Mouse (Mus musculus): Measurements from ENCODE around the gene Reep6. TPM values are rescaled to one million over a fixed set of nuclear protein-coding genes. Genes with fewer than 3 reads are reported as not detected.
A peak's percentile ranks its signal among the peaks of the same experiment; 100 is the strongest.

Reep6 gene
- total and polyA plus RNA-seq, 2 experiments from 2014 or later = 3.7 to 5.2 TPM

- 44% methylated on average over 10 of the region's 10 CpGs for WGBS
- Histone ChIP-seq H3K36me3 (ENCODE audit: insufficient read depth, low read length) (peaks cover 19% of the 10 kb centered on the region), H3K27me3 (ENCODE audit: insufficient read depth, low read length) (no peaks in the 10 kb centered on the region), H3K27ac (peak overlapping the region; percentile 99), H3K4me1 (ENCODE audit: insufficient read depth, low read length) (peaks cover 40% of the 10 kb centered on the region), H3K9me3 (ENCODE audit: low read length) (no peaks in the 10 kb centered on the region), H3K4me3 (ENCODE audit: low read length) (peak overlapping the region; percentile 58), H3K9ac (replicated peaks; ENCODE audit: low read length) (peak overlapping the region; percentile 90), H3K4me2 (ENCODE audit: low read depth, low read length) (peak overlapping the region; percentile 74)
- TF ChIP-seq CTCF (IDR thresholded peaks at IDR 0.05; ENCODE audit: low read depth) = peak; percentile 20; the same call in 1 of the 2 replicates
- ATAC-seq = no peak
- DNase-seq (ENCODE audit: low spot score) = no peak
Measured at GRCm38 (mm10) chr10:80301256-80302081, 28.3 kb upstream of the Reep6 start.

- ATAC-seq = no peak
- Histone ChIP-seq H3K4me3 (ENCODE audit: low read length) (peak overlapping the region; percentile 58), H3K27me3 (ENCODE audit: insufficient read depth, low read length) (no peaks in the 10 kb centered on the region), H3K4me1 (ENCODE audit: insufficient read depth, low read length) (peaks cover 34% of the 10 kb centered on the region), H3K9ac (replicated peaks; ENCODE audit: low read length) (peak overlapping the region; percentile 90), H3K4me2 (ENCODE audit: low read depth, low read length) (peak overlapping the region; percentile 74), H3K27ac (peak overlapping the region; percentile 99), H3K9me3 (ENCODE audit: low read length) (no peaks in the 10 kb centered on the region), H3K36me3 (ENCODE audit: insufficient read depth, low read length) (peaks cover 25% of the 10 kb centered on the region)
- WGBS = 32% methylated on average over 5 of the region's 5 CpGs
- no peak for TF ChIP-seq CTCF (IDR thresholded peaks at IDR 0.05; ENCODE audit: low read depth)
- no peak for DNase-seq (ENCODE audit: low spot score)
Measured at GRCm38 (mm10) chr10:80302082-80302355, 27.7 kb upstream of the Reep6 start.

- peak; percentile 64 for ATAC-seq
- H3K27ac ChIP-seq = peak overlapping the region; percentile 99
- peaks cover 29% of the 10 kb centered on the region for H3K36me3 ChIP-seq (ENCODE audit: insufficient read depth, low read length)
- H3K4me3 ChIP-seq (ENCODE audit: low read length) = peak overlapping the region; percentile 58
- no peaks in the 10 kb centered on the region for H3K27me3 ChIP-seq (ENCODE audit: insufficient read depth, low read length)
- H3K4me1 ChIP-seq (ENCODE audit: insufficient read depth, low read length) = peaks cover 30% of the 10 kb centered on the region
- peak; percentile 7; the same call in 1 of the 2 replicates for TF ChIP-seq CTCF (IDR thresholded peaks at IDR 0.05; ENCODE audit: low read depth)
- peak overlapping the region; percentile 74 for H3K4me2 ChIP-seq (ENCODE audit: low read depth, low read length)
- 5% methylated on average over 9 of the region's 9 CpGs for WGBS
- H3K9me3 ChIP-seq (ENCODE audit: low read length) = no peaks in the 10 kb centered on the region
- peak overlapping the region; percentile 90; the same call in 1 of the 2 replicates for H3K9ac ChIP-seq (replicated peaks; ENCODE audit: low read length)
- DNase-seq (ENCODE audit: low spot score) = peak; percentile 91
Measured at GRCm38 (mm10) chr10:80302471-80302881, 27.3 kb upstream of the Reep6 start.

- ATAC-seq = no peak
- TF ChIP-seq CTCF (IDR thresholded peaks at IDR 0.05; ENCODE audit: low read depth) = no peak
- no peak for DNase-seq (ENCODE audit: low spot score)
- H3K4me1 ChIP-seq (ENCODE audit: insufficient read depth, low read length) = peaks cover 19% of the 10 kb centered on the region
- no peak overlapping the region for H3K4me2 ChIP-seq (ENCODE audit: low read depth, low read length)
- no peak overlapping the region for H3K4me3 ChIP-seq (ENCODE audit: low read length)
- no peaks in the 10 kb centered on the region for H3K27me3 ChIP-seq (ENCODE audit: insufficient read depth, low read length)
- H3K36me3 ChIP-seq (ENCODE audit: insufficient read depth, low read length) = peaks cover 49% of the 10 kb centered on the region
- no peaks in the 10 kb centered on the region for H3K9me3 ChIP-seq (ENCODE audit: low read length)
- H3K27ac ChIP-seq = peak overlapping the region; percentile 20; the same call in 1 of the 2 replicates
- 43% methylated on average over 12 of the region's 12 CpGs for WGBS
- H3K9ac ChIP-seq (replicated peaks; ENCODE audit: low read length) = no peak overlapping the region
Measured at GRCm38 (mm10) chr10:80304458-80304857, 25.3 kb upstream of the Reep6 start.

GRCm38 (mm10) chr10:80304862-80305261 is 24.9 kb upstream of the Reep6 start:
- H3K4me2 ChIP-seq (ENCODE audit: low read depth, low read length) = no peak overlapping the region
- no peak overlapping the region for H3K9ac ChIP-seq (replicated peaks; ENCODE audit: low read length)
- H3K9me3 ChIP-seq (ENCODE audit: low read length) = no peaks in the 10 kb centered on the region
- peak overlapping the region; percentile 20; the same call in 1 of the 2 replicates for H3K27ac ChIP-seq
- ATAC-seq (no peak), DNase-seq (ENCODE audit: low spot score) (no peak)
- H3K36me3 ChIP-seq (ENCODE audit: insufficient read depth, low read length) = peaks cover 49% of the 10 kb centered on the region
- no peak for TF ChIP-seq CTCF (IDR thresholded peaks at IDR 0.05; ENCODE audit: low read depth)
- H3K4me3 ChIP-seq (ENCODE audit: low read length) = no peak overlapping the region
- WGBS = 31% methylated on average over 25 of the region's 25 CpGs
- H3K27me3 ChIP-seq (ENCODE audit: insufficient read depth, low read length) = no peaks in the 10 kb centered on the region
- peaks cover 19% of the 10 kb centered on the region for H3K4me1 ChIP-seq (ENCODE audit: insufficient read depth, low read length)

- no peaks in the 10 kb centered on the region for H3K9me3 ChIP-seq (ENCODE audit: low read length)
- no peak overlapping the region for H3K27ac ChIP-seq
- H3K27me3 ChIP-seq (ENCODE audit: insufficient read depth, low read length) = no peaks in the 10 kb centered on the region
- DNase-seq (ENCODE audit: low spot score) (no peak), ATAC-seq (no peak)
- no peak for TF ChIP-seq CTCF (IDR thresholded peaks at IDR 0.05; ENCODE audit: low read depth)
- H3K4me3 ChIP-seq (ENCODE audit: low read length) = no peak overlapping the region
- H3K4me2 ChIP-seq (ENCODE audit: low read depth, low read length) = no peak overlapping the region
- H3K36me3 ChIP-seq (ENCODE audit: insufficient read depth, low read length) = peaks cover 74% of the 10 kb centered on the region
- no peak overlapping the region for H3K9ac ChIP-seq (replicated peaks; ENCODE audit: low read length)
- 75% methylated on average over 16 of the region's 16 CpGs for WGBS
- H3K4me1 ChIP-seq (ENCODE audit: insufficient read depth, low read length) = no peaks in the 10 kb centered on the region
Measured at GRCm38 (mm10) chr10:80311560-80311959, 18.2 kb upstream of the Reep6 start.

All from hindbrain, postnatal 0 days (tissue).